Mouse (Mus musculus) CH12.LX (cell line): ENCODE data around the gene Zfhx3. TPM values are rescaled to one million over a fixed set of nuclear protein-coding genes. Genes with fewer than 3 reads are reported as not detected.

Source experiments
- DNase-seq: peaks from one replicate; pipeline ENCODE4 v3.0.0-alpha.2; 2013; ENCODE audit errors: extremely low read depth
- H3K27ac ChIP-seq: 2 replicates; pipeline ENCODE4 v1.5.1; 2012; ENCODE audit warnings: low read depth, mild to moderate bottlenecking, control low read depth, moderate library complexity; ENCODE audit not compliant: insufficient read depth
- H3K27me3 ChIP-seq: replicated peaks from 2 replicates; pipeline ENCODE3; 2012; ENCODE audit warnings: inconsistent platforms
- H3K36me3 ChIP-seq, 2 experiments: replicated peaks in 1 of 2; 2 replicates each; pipeline versions ENCODE3 to v1.6.1; 2012; ENCODE audit warnings: inconsistent platforms in 1 of 2, low read length in 1 of 2, mild to moderate bottlenecking in 1 of 2, mixed read lengths in 1 of 2, moderate library complexity in 1 of 2; ENCODE audit not compliant: control insufficient read depth in 1 of 2, insufficient read depth in 1 of 2
- H3K4me1 ChIP-seq, 2 experiments: 2 replicates each; pipeline ENCODE4 v1.6.1; 2012; ENCODE audit warnings: inconsistent platforms in 1 of 2, moderate library complexity in 1 of 2; ENCODE audit not compliant: insufficient read depth in 2 of 2, control insufficient read depth in 1 of 2
- H3K4me2 ChIP-seq: 2 replicates; pipeline ENCODE4 v1.6.1; 2012; ENCODE audit warnings: low read depth, mild to moderate bottlenecking, control low read depth; ENCODE audit not compliant: poor library complexity, insufficient read depth, severe bottlenecking
- H3K4me3 ChIP-seq, 3 experiments: fragments of 150-350 bp in 1 of 3; sonication (generic) in 1 of 3; replicated peaks in 1 of 3; 2 replicates each; pipeline versions ENCODE3 to v1.5.1; 2011 to 2012; ENCODE audit warnings: low read depth in 2 of 3, low read length in 2 of 3, mild to moderate bottlenecking in 2 of 3, moderate library complexity in 2 of 3, control low read depth in 1 of 3, improper control_type of control experiment in 1 of 3, inconsistent platforms in 1 of 3, mixed read lengths in 1 of 3; ENCODE audit not compliant: poor library complexity in 1 of 3
- H3K79me2 ChIP-seq: replicated peaks from 2 replicates; pipeline ENCODE4 v1.6.1; 2012; ENCODE audit warnings: mild to moderate bottlenecking, moderate library complexity; ENCODE audit not compliant: control insufficient read depth, poor library complexity, insufficient read depth, severe bottlenecking; ENCODE audit errors: extremely low read depth
- H3K9ac ChIP-seq: 2 replicates; pipeline ENCODE4 v1.6.1; 2012; ENCODE audit warnings: low read depth, mild to moderate bottlenecking, control low read depth, moderate library complexity; ENCODE audit not compliant: insufficient read depth
- H3K9me3 ChIP-seq: replicated peaks from 2 replicates; pipeline ENCODE3; 2012; ENCODE audit warnings: low read length, inconsistent platforms, mixed read lengths
- CHD1 ChIP-seq: IDR thresholded peaks from 2 replicates; pipeline ENCODE4 v1.6.1; 2012; ENCODE audit warnings: low read depth, low read length, improper control_type of control experiment, inconsistent platforms
- CHD2 ChIP-seq: IDR thresholded peaks from 2 replicates; pipeline ENCODE4 v1.6.1; 2011; ENCODE audit warnings: low read length, improper control_type of control experiment
- CTCF ChIP-seq, 2 experiments: IDR thresholded peaks in 1 of 2; conservative IDR thresholded peaks in 1 of 2; 2 replicates each; pipeline ENCODE4 v1.5.1; 2011 to 2012; ENCODE audit warnings: low read depth in 2 of 2, low read length in 2 of 2, improper control_type of control experiment in 1 of 2, inconsistent platforms in 1 of 2, mild to moderate bottlenecking in 1 of 2, moderate library complexity in 1 of 2
- E2F4 ChIP-seq: IDR thresholded peaks from 2 replicates; pipeline ENCODE4 v1.6.1; 2011; ENCODE audit warnings: low read depth, low read length, improper control_type of control experiment; ENCODE audit not compliant: insufficient replicate concordance
- ELF1 ChIP-seq: IDR thresholded peaks from 2 replicates; pipeline ENCODE4 v1.6.1; 2014; ENCODE audit warnings: low read depth, mild to moderate bottlenecking, inconsistent platforms, low read length, improper control_type of control experiment
- ETS1 ChIP-seq: conservative IDR thresholded peaks from 2 replicates; pipeline ENCODE4 v1.6.1; 2012; ENCODE audit warnings: low read depth, mild to moderate bottlenecking, inconsistent platforms, low read length, improper control_type of control experiment, moderate library complexity
- GABPA ChIP-seq: IDR thresholded peaks from 2 replicates; pipeline ENCODE4 v1.6.1; 2012; ENCODE audit warnings: low read depth, low read length, improper control_type of control experiment, inconsistent platforms; ENCODE audit not compliant: insufficient replicate concordance
- JUN ChIP-seq: IDR thresholded peaks from 2 replicates; pipeline ENCODE4 v1.6.1; 2011; ENCODE audit warnings: low read depth, mild to moderate bottlenecking, low read length, improper control_type of control experiment, moderate library complexity; ENCODE audit not compliant: insufficient read depth
- JUND ChIP-seq: conservative IDR thresholded peaks from 2 replicates; pipeline ENCODE4 v1.6.1; 2011; ENCODE audit warnings: low read depth, low read length, improper control_type of control experiment
- KAT2A ChIP-seq: IDR thresholded peaks from 2 replicates; pipeline ENCODE4 v1.6.1; 2012; ENCODE audit warnings: low read length, improper control_type of control experiment, inconsistent platforms; ENCODE audit not compliant: insufficient replicate concordance
- MAFK ChIP-seq: IDR thresholded peaks from 2 replicates; pipeline ENCODE4 v1.6.1; 2011; ENCODE audit warnings: low read length, improper control_type of control experiment; ENCODE audit not compliant: insufficient replicate concordance
- MAX ChIP-seq: IDR thresholded peaks from 2 replicates; pipeline ENCODE4 v1.6.1; 2011; ENCODE audit warnings: low read length, improper control_type of control experiment
- MAZ ChIP-seq: IDR thresholded peaks from 2 replicates; pipeline ENCODE4 v1.6.1; 2012; ENCODE audit warnings: low read depth, mild to moderate bottlenecking, inconsistent platforms, low read length, improper control_type of control experiment, moderate library complexity
- MXI1 ChIP-seq: IDR thresholded peaks from 2 replicates; pipeline ENCODE4 v1.6.1; 2011; ENCODE audit warnings: mild to moderate bottlenecking, low read depth, low read length, improper control_type of control experiment
- MYC ChIP-seq: IDR thresholded peaks from 2 replicates; pipeline ENCODE4 v1.6.1; 2011; ENCODE audit warnings: low read depth, mild to moderate bottlenecking, improper control_type of control experiment, low read length
- NELFE ChIP-seq: IDR thresholded peaks from 2 replicates; pipeline ENCODE4 v1.6.1; 2011; ENCODE audit warnings: low read depth, low read length, improper control_type of control experiment
- NRF1 ChIP-seq: IDR thresholded peaks from 2 replicates; pipeline ENCODE4 v1.6.1; 2014; ENCODE audit warnings: low read depth, mild to moderate bottlenecking, inconsistent platforms, low read length, improper control_type of control experiment, moderate library complexity
- PAX5 ChIP-seq: IDR thresholded peaks from 2 replicates; pipeline ENCODE4 v1.6.1; 2012; ENCODE audit warnings: low read length, inconsistent platforms, mixed read lengths
- POLR2A ChIP-seq: IDR thresholded peaks from 2 replicates; pipeline ENCODE4 v1.6.1; 2011; ENCODE audit warnings: low read depth, mild to moderate bottlenecking, improper control_type of control experiment, low read length
- POLR2AphosphoS2 ChIP-seq: IDR thresholded peaks from 2 replicates; pipeline ENCODE4 v1.6.1; 2011; ENCODE audit warnings: low read depth, low read length, improper control_type of control experiment
- RAD21 ChIP-seq: IDR thresholded peaks from 2 replicates; pipeline ENCODE4 v1.6.1; 2011; ENCODE audit warnings: low read depth, mild to moderate bottlenecking, low read length, improper control_type of control experiment, moderate library complexity
- RCOR1 ChIP-seq: conservative IDR thresholded peaks from 2 replicates; pipeline ENCODE4 v1.6.1; 2012; ENCODE audit warnings: low read depth, mild to moderate bottlenecking, inconsistent platforms, low read length, improper control_type of control experiment
- SIN3A ChIP-seq: IDR thresholded peaks from 2 replicates; pipeline ENCODE4 v1.6.1; 2012; ENCODE audit warnings: low read length, improper control_type of control experiment, inconsistent platforms
- SMC3 ChIP-seq: IDR thresholded peaks from 2 replicates; pipeline ENCODE4 v1.6.1; 2011; ENCODE audit warnings: low read depth, low read length, improper control_type of control experiment
- TBP ChIP-seq: conservative IDR thresholded peaks from 2 replicates; pipeline ENCODE4 v1.6.1; 2011; ENCODE audit warnings: low read depth, low read length, improper control_type of control experiment
- TCF12 ChIP-seq: IDR thresholded peaks from 2 replicates; pipeline ENCODE4 v1.6.1; 2014; ENCODE audit warnings: low read depth, mild to moderate bottlenecking, inconsistent platforms, low read length, improper control_type of control experiment
- UBTF ChIP-seq: IDR thresholded peaks from 2 replicates; pipeline ENCODE4 v1.6.1; 2012; ENCODE audit warnings: low read depth, mild to moderate bottlenecking, inconsistent platforms, low read length, improper control_type of control experiment, moderate library complexity
- USF1 ChIP-seq: IDR thresholded peaks from 2 replicates; pipeline ENCODE4 v1.6.1; 2014; ENCODE audit warnings: low read depth, mild to moderate bottlenecking, inconsistent platforms, low read length, improper control_type of control experiment
- USF2 ChIP-seq: conservative IDR thresholded peaks from 2 replicates; pipeline ENCODE4 v1.6.1; 2011; ENCODE audit warnings: low read depth, low read length, improper control_type of control experiment
- ZKSCAN1 ChIP-seq: IDR thresholded peaks from 2 replicates; pipeline ENCODE4 v1.6.1; 2012; ENCODE audit warnings: low read depth, inconsistent platforms, low read length, improper control_type of control experiment, borderline replicate concordance
- ZMIZ1 ChIP-seq: IDR thresholded peaks from 2 replicates; pipeline ENCODE4 v1.6.1; 2012; ENCODE audit warnings: low read depth, mild to moderate bottlenecking, inconsistent platforms, low read length, improper control_type of control experiment
- dilution Hi-C: fragments of 300-500 bp; cut with MboI; formaldehyde crosslinking; loops from 2 replicates; pipeline ENCODE4 v1.14.3; 2020; ENCODE audit warnings: low sequenced_read_pairs; ENCODE audit not compliant: extremely low pct_unique_long_range_greater_than_20kb, extremely low pct_ligation_motif_present
- in situ Hi-C: fragments of 300-500 bp; cut with MboI; formaldehyde crosslinking; loops from 3 replicates; pipeline ENCODE4 v1.14.3; 2019; ENCODE audit warnings: low sequenced_read_pairs, low pct_ligation_motif_present, low pct_unique_long_range_greater_than_20kb, mixed read lengths
- polyA plus RNA-seq: library from polyadenylated mRNA; unstranded; fragments of >175 nt; gene quantifications from 2 replicates; pipeline ENCODE4 v1.2.1, GENCODE M21; 2012; ENCODE audit warnings: low read depth; ENCODE audit not compliant: insufficient read length
- total RNA-seq, 2 experiments: library from RNA; depleted of rRNA; stranded (reverse); fragments of 300-350 nt in 1 of 2; fragments of >200 nt in 1 of 2; gene quantifications; 2 replicates each; pipeline ENCODE4 v1.2.3; 2012 to 2014

Zfhx3 gene
- total and polyA plus RNA-seq, 3 experiments, result 0.05 to 0.76 (median 0.68) TPM

DNA sequence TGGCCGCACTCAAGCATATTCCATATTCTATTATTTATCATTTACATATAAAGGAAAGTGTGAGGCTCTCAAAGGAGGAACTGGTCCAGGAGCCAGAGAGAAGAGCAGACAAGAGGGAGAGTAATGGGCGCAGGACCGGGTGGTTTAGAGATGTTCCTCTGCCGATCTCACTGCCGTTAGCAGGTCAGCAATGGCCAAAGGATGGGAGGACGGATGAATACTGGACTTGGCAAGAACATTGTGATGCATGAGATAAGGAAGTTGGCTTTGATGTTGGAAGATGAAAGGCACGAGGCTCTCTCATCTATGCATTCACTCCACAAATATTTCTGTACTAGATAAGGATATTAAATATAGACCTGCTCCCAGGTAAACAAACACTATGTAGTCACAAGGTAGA, 648.6 kb downstream of the Zfhx3 start:
- Histone ChIP-seq H3K9me3 (no peaks in the 10 kb centered on the region), H3K27me3 (no peaks in the 10 kb centered on the region), H3K27ac (no peak overlapping the region), H3K4me3 (no peak overlapping the region), H3K9ac (no peak overlapping the region), H3K79me2 (no peaks in the 10 kb centered on the region), H3K36me3 (no peaks in the 10 kb centered on the region), H3K4me2 (no peak overlapping the region), H3K4me1 (peaks cover 23 to 41% of the 10 kb centered on the region in 2 experiments)
- dilution Hi-C loops, result no loop called here
- in situ Hi-C loops, result loop anchor here (25.0 kb wide), 1 partner anchor 321 kb away; no protein-coding TSS in a partner anchor
- no peak for TF ChIP-seq POLR2A
- no peak for TF ChIP-seq UBTF
- no peak for TF ChIP-seq JUND
- TF ChIP-seq GABPA, result no peak
- TF ChIP-seq ELF1, result no peak
- TF ChIP-seq NELFE, result no peak
- TF ChIP-seq JUN, result no peak
- DNase-seq, result no peak

- H3K4me1 ChIP-seq, result peaks cover 23 to 41% of the 10 kb centered on the region in 2 experiments
- H3K9me3 ChIP-seq, result no peaks in the 10 kb centered on the region
- no peaks in the 10 kb centered on the region for H3K36me3 ChIP-seq
- 0 out of 2 replicates have a peak overlapping the region, but pooled peaks have one; percentile 69 for H3K4me2 ChIP-seq
- no peaks in the 10 kb centered on the region for H3K27me3 ChIP-seq
- dilution Hi-C loops, result no loop called here
- in situ Hi-C loops, result loop anchor here (25.0 kb wide), 1 partner anchor 320 kb away; no protein-coding TSS in a partner anchor
- H3K79me2 ChIP-seq, result no peaks in the 10 kb centered on the region
- peak overlapping the region in 1 of 3 experiments; percentile 13 for H3K4me3 ChIP-seq
- H3K27ac ChIP-seq, result no peak overlapping the region
- peak; percentile 35 for DNase-seq
- H3K9ac ChIP-seq, result no peak overlapping the region
- TF ChIP-seq MXI1 (0 out of 2 replicates have a peak, but pooled peaks have one; percentile 21), ELF1 (no peak), CHD1 (no peak), JUND (peak; percentile 73), ZKSCAN1 (no peak), NRF1 (no peak), USF1 (no peak), SMC3 (no peak), UBTF (no peak), MYC (peak; percentile 62; the same call in 1 of the 2 replicates), E2F4 (no peak), MAFK (no peak; the same call in 1 of the 2 replicates), KAT2A (no peak), ETS1 (no peak), RCOR1 (no peak; the same call in 1 of the 2 replicates), MAZ (no peak), CTCF (conservative IDR thresholded peaks at IDR 0.05 in 1 of 2, IDR thresholded peaks at IDR 0.05 in 1 of 2; ENCODE audit: low read depth in 2 of 2, low read length in 2 of 2) (no peak), ZMIZ1 (no peak), PAX5 (no peak), CHD2 (0 out of 2 replicates have a peak, but pooled peaks have one; percentile 42), SIN3A (no peak), MAX (no peak; the same call in 1 of the 2 replicates), TCF12 (no peak), USF2 (no peak), RAD21 (no peak), TBP (no peak), JUN (peak; percentile 80), GABPA (no peak), POLR2AphosphoS2 (no peak), POLR2A (no peak)
Observed at GRCm38 (mm10) chr8:108592028-108592724, 649.7 kb downstream of the Zfhx3 start.
